Mouse (Mus musculus): Measurements from ENCODE around the gene Atad1. TPM values are rescaled to one million over a fixed set of nuclear protein-coding genes. Genes with fewer than 3 reads are reported as not detected.

The Atad1 gene
- polyA plus RNA-seq, 1 experiment: 25.0 TPM

GRCm38 (mm10) chr19:32641535-32641934 lies 98.1 kb downstream of the Atad1 start:
- 90% methylated on average over 7 of the region's 7 CpGs for WGBS
- H3K36me3 ChIP-seq (ENCODE audit: control insufficient read depth, insufficient read depth, low read length): peaks cover 12% of the 10 kb centered on the region

GRCm38 (mm10) chr19:32638276-32638903 lies 101.2 kb downstream of the Atad1 start:
- no peak overlapping the region for H3K4me3 ChIP-seq (ENCODE audit: insufficient read depth, low read depth, low read length)
- no peak for TF ChIP-seq POLR2A (IDR thresholded peaks at IDR 0.05; ENCODE audit: low read depth, low read length)
- 73% methylated on average over 13 of the region's 13 CpGs for WGBS
- H3K27me3 ChIP-seq (replicated peaks; ENCODE audit: control insufficient read depth, insufficient read depth, low read length): no peaks in the 10 kb centered on the region
- H3K36me3 ChIP-seq (ENCODE audit: control insufficient read depth, insufficient read depth, low read length): peaks cover 11% of the 10 kb centered on the region
- no peak overlapping the region for H3K27ac ChIP-seq (ENCODE audit: insufficient read depth, low read depth, low read length)
- no peak for DNase-seq
- no peaks in the 10 kb centered on the region for H3K4me1 ChIP-seq (ENCODE audit: control insufficient read depth, insufficient read depth, low read length)

More at GRCm38 (mm10) chr19:32641535-32641934, 98.1 kb downstream of the Atad1 start:
- Histone ChIP-seq H3K27me3 (replicated peaks; ENCODE audit: control insufficient read depth, insufficient read depth, low read length) (no peaks in the 10 kb centered on the region), H3K4me1 (ENCODE audit: control insufficient read depth, insufficient read depth, low read length) (no peaks in the 10 kb centered on the region), H3K27ac (ENCODE audit: insufficient read depth, low read depth, low read length) (no peak overlapping the region), H3K4me3 (ENCODE audit: insufficient read depth, low read depth, low read length) (no peak overlapping the region)
- no peak for DNase-seq
- TF ChIP-seq POLR2A (IDR thresholded peaks at IDR 0.05; ENCODE audit: low read depth, low read length): no peak
- TF ChIP-seq CTCF (conservative IDR thresholded peaks at IDR 0.05; ENCODE audit: insufficient read depth, insufficient read length, low read depth, low read length): no peak

DNA sequence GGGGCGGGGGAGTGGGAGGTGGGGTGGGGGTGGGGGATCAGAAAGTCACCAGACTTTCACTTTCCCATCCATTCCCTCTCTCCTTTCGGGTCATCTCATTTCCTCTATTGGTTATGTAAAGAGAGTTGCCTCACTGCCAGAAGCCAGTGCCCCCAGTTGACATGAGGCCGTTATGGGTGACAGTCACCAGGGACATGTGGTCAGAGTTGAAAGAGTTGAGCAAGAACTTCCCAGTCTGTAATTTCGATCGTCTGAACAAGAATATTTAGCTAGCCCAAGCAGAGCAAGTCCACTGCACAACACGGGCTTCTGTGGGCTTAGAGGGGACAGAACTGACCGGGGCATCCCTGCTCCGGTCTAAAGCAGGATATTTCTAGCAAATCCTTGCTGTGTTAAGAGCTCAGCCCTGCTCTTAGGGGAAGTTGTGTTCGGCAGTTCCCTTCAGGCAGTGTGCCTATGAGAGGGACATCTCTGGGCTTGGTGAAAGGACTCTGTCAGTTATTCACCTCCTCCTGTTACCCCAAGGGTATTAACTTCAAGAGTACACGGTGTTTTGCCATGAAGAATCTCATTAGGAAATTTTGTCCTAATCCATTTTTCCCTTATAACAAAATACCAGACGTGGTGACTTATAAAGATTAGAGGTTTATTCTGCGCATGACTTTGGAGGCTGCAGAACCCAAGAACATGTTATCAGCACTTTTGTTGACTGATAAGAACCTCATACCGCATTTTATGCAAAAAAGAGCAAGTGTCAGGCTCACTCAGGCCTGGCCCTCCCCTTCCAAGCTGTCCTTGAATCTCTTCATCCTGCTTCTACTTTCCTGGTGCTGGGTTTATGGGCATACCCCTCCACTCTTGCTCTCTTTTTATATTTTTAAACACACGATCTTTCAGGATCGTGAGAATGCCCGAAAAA lies 102.0 kb downstream of the Atad1 start:
- H3K27ac ChIP-seq (ENCODE audit: insufficient read depth, low read depth, low read length): no peak overlapping the region

DNA sequence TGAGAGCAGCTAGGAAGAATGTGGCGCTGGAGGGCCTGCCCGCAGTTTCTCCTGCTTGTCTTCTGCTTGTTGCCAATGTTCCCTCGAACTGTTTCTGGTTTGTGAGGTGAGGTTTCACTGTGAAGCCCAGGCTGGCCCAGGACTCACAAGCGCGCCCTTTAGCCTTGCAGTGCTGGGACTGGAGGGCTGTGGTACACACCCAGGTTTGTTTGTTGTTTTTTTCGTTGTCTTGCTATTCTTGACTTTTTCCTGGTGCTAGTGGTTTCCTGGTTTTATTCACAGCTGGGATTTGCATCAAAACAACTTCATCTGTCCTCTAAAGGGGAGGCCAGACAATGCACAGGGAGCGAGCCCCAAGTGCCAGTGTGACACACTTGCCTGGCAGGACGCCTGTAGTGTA lies 104.7 kb downstream of the Atad1 start:
- no peak overlapping the region for H3K27ac ChIP-seq (ENCODE audit: insufficient read depth, low read depth, low read length)
- WGBS: 80% methylated on average over 8 of the region's 8 CpGs
- no peaks in the 10 kb centered on the region for H3K27me3 ChIP-seq (replicated peaks; ENCODE audit: control insufficient read depth, insufficient read depth, low read length)
- H3K36me3 ChIP-seq (ENCODE audit: control insufficient read depth, insufficient read depth, low read length): peaks cover 2% of the 10 kb centered on the region
- DNase-seq: no peak
- TF ChIP-seq CTCF (conservative IDR thresholded peaks at IDR 0.05; ENCODE audit: insufficient read depth, insufficient read length, low read depth, low read length) (no peak), POLR2A (IDR thresholded peaks at IDR 0.05; ENCODE audit: low read depth, low read length) (no peak)
- no peak overlapping the region for H3K4me3 ChIP-seq (ENCODE audit: insufficient read depth, low read depth, low read length)
- no peaks in the 10 kb centered on the region for H3K4me1 ChIP-seq (ENCODE audit: control insufficient read depth, insufficient read depth, low read length)

More for the DNA sequence above, 102.0 kb downstream of the Atad1 start:
- peaks cover 10% of the 10 kb centered on the region for H3K36me3 ChIP-seq (ENCODE audit: control insufficient read depth, insufficient read depth, low read length)
- H3K4me1 ChIP-seq (ENCODE audit: control insufficient read depth, insufficient read depth, low read length): no peaks in the 10 kb centered on the region
- TF ChIP-seq CTCF (conservative IDR thresholded peaks at IDR 0.05; ENCODE audit: insufficient read depth, insufficient read length, low read depth, low read length) (no peak), POLR2A (IDR thresholded peaks at IDR 0.05; ENCODE audit: low read depth, low read length) (no peak)
- H3K27me3 ChIP-seq (replicated peaks; ENCODE audit: control insufficient read depth, insufficient read depth, low read length): no peaks in the 10 kb centered on the region
- 64% methylated on average over 16 of the region's 16 CpGs for WGBS
- peak; percentile 60 for DNase-seq
- H3K4me3 ChIP-seq (ENCODE audit: insufficient read depth, low read depth, low read length): no peak overlapping the region

GRCm38 (mm10) chr19:32628572-32629132 lies 110.9 kb downstream of the Atad1 start:
- 46% methylated on average over 7 of the region's 7 CpGs for WGBS
- Histone ChIP-seq H3K36me3 (ENCODE audit: control insufficient read depth, insufficient read depth, low read length) (no peaks in the 10 kb centered on the region), H3K4me1 (ENCODE audit: control insufficient read depth, insufficient read depth, low read length) (peaks cover 21% of the 10 kb centered on the region), H3K27ac (ENCODE audit: insufficient read depth, low read depth, low read length) (peak overlapping the region; percentile 69), H3K4me3 (ENCODE audit: insufficient read depth, low read depth, low read length) (no peak overlapping the region), H3K27me3 (replicated peaks; ENCODE audit: control insufficient read depth, insufficient read depth, low read length) (no peaks in the 10 kb centered on the region)
- no peak for TF ChIP-seq POLR2A (IDR thresholded peaks at IDR 0.05; ENCODE audit: low read depth, low read length)
- peak; percentile 82 for DNase-seq

- no peaks in the 10 kb centered on the region for H3K36me3 ChIP-seq (ENCODE audit: control insufficient read depth, insufficient read depth, low read length)
- no peak for TF ChIP-seq CTCF (conservative IDR thresholded peaks at IDR 0.05; ENCODE audit: insufficient read depth, insufficient read length, low read depth, low read length)
- TF ChIP-seq POLR2A (IDR thresholded peaks at IDR 0.05; ENCODE audit: low read depth, low read length): no peak
- H3K4me3 ChIP-seq (ENCODE audit: insufficient read depth, low read depth, low read length): no peak overlapping the region
- H3K27ac ChIP-seq (ENCODE audit: insufficient read depth, low read depth, low read length): peak overlapping the region; percentile 96
- 35% methylated on average over 4 of the region's 4 CpGs for WGBS
- H3K27me3 ChIP-seq (replicated peaks; ENCODE audit: control insufficient read depth, insufficient read depth, low read length): no peaks in the 10 kb centered on the region
- peaks cover 21% of the 10 kb centered on the region for H3K4me1 ChIP-seq (ENCODE audit: control insufficient read depth, insufficient read depth, low read length)
- peak; percentile 85 for DNase-seq
Observed at GRCm38 (mm10) chr19:32627631-32628030, 112.0 kb downstream of the Atad1 start.

- DNase-seq: peak; percentile 86
- no peak for TF ChIP-seq CTCF (conservative IDR thresholded peaks at IDR 0.05; ENCODE audit: insufficient read depth, insufficient read length, low read depth, low read length)
- peak overlapping the region; percentile 96 for H3K27ac ChIP-seq (ENCODE audit: insufficient read depth, low read depth, low read length)
Observed at GRCm38 (mm10) chr19:32626768-32627331, 112.7 kb downstream of the Atad1 start.

More at GRCm38 (mm10) chr19:32626768-32627331, 112.7 kb downstream of the Atad1 start:
- Histone ChIP-seq H3K27me3 (replicated peaks; ENCODE audit: control insufficient read depth, insufficient read depth, low read length) (no peaks in the 10 kb centered on the region), H3K4me1 (ENCODE audit: control insufficient read depth, insufficient read depth, low read length) (peaks cover 23% of the 10 kb centered on the region), H3K4me3 (ENCODE audit: insufficient read depth, low read depth, low read length) (no peak overlapping the region), H3K36me3 (ENCODE audit: control insufficient read depth, insufficient read depth, low read length) (no peaks in the 10 kb centered on the region)
- 21% methylated on average over 13 of the region's 13 CpGs for WGBS

Data from kidney, adult 2 months (tissue).